Mouse (Mus musculus): ENCODE measurements at regions not wholly inside any gene's neighbourhood (a gene's known extent, or its start where the extent isn't known, plus 50 kb on each side); places are given as distances from the start of the nearest gene placed in this dataset.

- no peak for DNase-seq (ENCODE audit: low read depth, low spot score)
Observed at GRCm38 (mm10) chr10:116653511-116653945, 72.2 kb upstream of the Cnot2 start.

GRCm38 (mm10) chr10:116649287-116649686 lies 68.0 kb upstream of the Cnot2 start:
- no peak for DNase-seq (ENCODE audit: low read depth, low spot score)

DNA sequence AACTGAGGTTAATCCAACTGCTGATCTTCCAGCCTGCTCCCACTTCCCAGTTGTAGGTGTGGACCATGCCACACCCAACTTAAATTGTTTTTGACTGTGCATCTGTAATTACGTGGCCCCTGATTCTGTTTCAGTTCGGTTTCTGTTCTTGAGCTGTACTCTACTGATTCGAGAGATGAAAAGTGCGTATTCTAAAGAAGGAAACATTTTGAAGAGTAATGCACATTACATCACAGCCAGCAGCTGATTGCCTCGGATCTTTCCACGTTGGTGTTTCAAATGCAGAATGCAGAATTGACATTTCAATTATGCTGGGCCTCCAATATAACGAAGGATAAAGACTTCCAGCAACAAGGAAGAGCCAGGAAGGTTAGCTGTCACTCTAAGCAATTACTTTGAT lies 64.7 kb upstream of the Cnot2 start:
- DNase-seq (ENCODE audit: low read depth, low spot score) = no peak

- no peak for DNase-seq (ENCODE audit: low read depth, low spot score)
Observed at GRCm38 (mm10) chr10:116645631-116646030, 64.3 kb upstream of the Cnot2 start.

GRCm38 (mm10) chr10:116645108-116645507 lies 63.8 kb upstream of the Cnot2 start:
- no peak for DNase-seq (ENCODE audit: low read depth, low spot score)
